Mouse (Mus musculus) embryonic facial prominence, embryonic 12.5 days (tissue): ENCODE measurements at regions not wholly inside any gene's neighbourhood (a gene's known extent, or its start where the extent isn't known, plus 50 kb on each side); places are given as distances from the start of the nearest gene placed in this dataset.

Experiments used
- ATAC-seq: fragments of 200-750 bp; cut with Nextera tagmentation; 2 replicates; pipeline ENCODE4 v1.8.0; 2017; ENCODE audit not compliant: insufficient number of reproducible peaks, insufficient read depth, low FRiP score, low TSS enrichment
- H3K27ac ChIP-seq: fragments of 300-500 bp; sonication (generic); 2 replicates; pipeline ENCODE4 v1.5.1; 2016; ENCODE audit warnings: mild to moderate bottlenecking
- H3K27me3 ChIP-seq: fragments of 300-500 bp; sonication (generic); 2 replicates; pipeline ENCODE4 v1.6.1; 2016; ENCODE audit warnings: mild to moderate bottlenecking, moderate library complexity
- H3K36me3 ChIP-seq: fragments of 300-500 bp; sonication (generic); 2 replicates; pipeline ENCODE4 v1.6.1; 2016; ENCODE audit warnings: mild to moderate bottlenecking
- H3K4me1 ChIP-seq: fragments of 300-500 bp; sonication (generic); 2 replicates; pipeline ENCODE4 v1.6.1; 2016
- H3K4me2 ChIP-seq: fragments of 300-500 bp; sonication (generic); replicated peaks from 2 replicates; pipeline ENCODE4 v1.6.1; 2016; ENCODE audit warnings: mild to moderate bottlenecking, moderate library complexity
- H3K4me3 ChIP-seq: fragments of 300-500 bp; sonication (generic); 2 replicates; pipeline ENCODE4 v1.5.1; 2016; ENCODE audit warnings: mild to moderate bottlenecking
- H3K9ac ChIP-seq: fragments of 300-500 bp; sonication (generic); 2 replicates; pipeline ENCODE4 v1.6.1; 2016; ENCODE audit warnings: mild to moderate bottlenecking, moderate library complexity
- H3K9me3 ChIP-seq: fragments of 300-500 bp; sonication (generic); 2 replicates; pipeline ENCODE4 v1.6.1; 2016; ENCODE audit warnings: mild to moderate bottlenecking, moderate library complexity
- WGBS: fragments of 180-500 bp; shearing (Covaris S2); methylation state at CpG from one replicate; pipeline ENCODE4 v1.1.7; 2016; 5-methylcytosine and 5-hydroxymethylcytosine counted together

DNA sequence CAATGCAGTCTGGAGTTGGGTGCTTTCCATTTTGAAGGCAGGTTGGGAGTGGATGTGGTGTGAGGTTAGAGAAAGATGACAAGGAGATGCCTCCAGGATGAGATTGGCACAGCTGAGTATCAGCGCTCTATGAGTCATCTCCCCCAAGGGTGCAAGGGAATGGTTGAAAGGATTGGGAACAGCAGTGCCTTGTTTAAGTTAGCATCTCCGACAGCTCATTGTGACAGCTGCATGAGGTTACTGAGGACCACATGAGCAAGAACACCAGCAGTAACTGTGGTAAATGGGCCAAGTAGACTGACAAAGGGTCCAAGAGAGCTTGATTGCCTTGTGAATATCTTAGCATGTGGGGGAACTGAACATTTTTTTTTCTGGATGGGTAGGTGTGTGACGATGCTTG lies 857.2 kb upstream of the Lrrc6 start:
- Histone ChIP-seq H3K9me3 (no peaks in the 10 kb centered on the region), H3K4me2 (no peak overlapping the region), H3K4me1 (peaks cover 10% of the 10 kb centered on the region), H3K36me3 (no peaks in the 10 kb centered on the region), H3K27me3 (no peaks in the 10 kb centered on the region), H3K4me3 (no peak overlapping the region), H3K27ac (no peak overlapping the region), H3K9ac (no peak overlapping the region)
- ATAC-seq, result no peak
- WGBS, result 89% methylated on average over 3 of the region's 3 CpGs

DNA sequence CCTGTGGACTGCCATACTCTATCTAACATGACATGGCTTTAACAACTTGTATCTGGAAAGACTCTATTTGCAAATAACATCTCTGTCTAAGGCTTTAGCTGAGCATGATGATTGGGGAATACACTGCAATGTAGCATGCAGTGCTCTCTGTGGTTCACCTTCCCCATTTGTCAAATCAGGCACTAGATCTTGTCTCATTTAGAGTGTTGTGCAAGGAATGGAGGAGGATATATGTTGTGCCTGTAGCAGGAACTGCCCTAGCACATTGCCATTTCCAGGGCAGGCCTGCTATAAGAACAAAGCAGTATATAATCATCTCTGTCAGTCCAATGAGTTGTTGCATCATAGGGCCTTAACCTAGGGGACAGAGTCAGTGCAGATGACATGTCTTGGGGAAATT lies 854.6 kb upstream of the Lrrc6 start:
- Histone ChIP-seq H3K36me3 (no peaks in the 10 kb centered on the region), H3K9ac (no peak overlapping the region), H3K27me3 (no peaks in the 10 kb centered on the region), H3K9me3 (no peaks in the 10 kb centered on the region), H3K27ac (no peak overlapping the region), H3K4me3 (no peak overlapping the region), H3K4me1 (no peaks in the 10 kb centered on the region), H3K4me2 (no peak overlapping the region)
- no peak for ATAC-seq

DNA sequence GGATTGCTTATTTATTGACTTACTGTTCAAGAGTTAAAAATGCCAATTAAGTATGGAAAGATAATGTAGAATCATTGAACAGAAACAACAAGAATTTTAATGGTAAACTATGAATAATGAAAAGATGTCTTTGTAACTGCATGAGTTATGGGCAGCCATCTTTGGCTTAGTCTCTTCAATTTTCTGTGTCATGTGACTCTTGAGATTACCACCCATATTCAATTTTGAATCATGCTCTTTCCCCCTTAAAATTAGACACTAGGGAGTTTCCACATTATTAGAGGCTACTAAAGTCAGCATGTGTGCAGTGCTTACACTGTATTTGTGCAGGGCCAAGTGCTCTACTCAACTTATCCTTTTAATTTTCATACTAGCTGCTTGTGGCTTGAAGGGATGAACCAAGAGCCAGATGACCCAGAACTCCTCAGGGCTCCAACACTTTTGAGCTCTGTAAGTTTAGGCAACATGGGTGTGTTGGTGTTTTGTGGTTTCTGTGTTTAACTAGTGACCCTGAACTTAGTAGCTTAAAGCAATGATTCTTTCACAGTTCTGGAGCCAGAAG lies 854.0 kb upstream of the Lrrc6 start:
- Histone ChIP-seq H3K4me1 (no peaks in the 10 kb centered on the region), H3K9me3 (no peaks in the 10 kb centered on the region), H3K9ac (no peak overlapping the region), H3K4me3 (no peak overlapping the region), H3K36me3 (no peaks in the 10 kb centered on the region), H3K27me3 (no peaks in the 10 kb centered on the region), H3K27ac (no peak overlapping the region), H3K4me2 (no peak overlapping the region)
- ATAC-seq, result no peak

DNA sequence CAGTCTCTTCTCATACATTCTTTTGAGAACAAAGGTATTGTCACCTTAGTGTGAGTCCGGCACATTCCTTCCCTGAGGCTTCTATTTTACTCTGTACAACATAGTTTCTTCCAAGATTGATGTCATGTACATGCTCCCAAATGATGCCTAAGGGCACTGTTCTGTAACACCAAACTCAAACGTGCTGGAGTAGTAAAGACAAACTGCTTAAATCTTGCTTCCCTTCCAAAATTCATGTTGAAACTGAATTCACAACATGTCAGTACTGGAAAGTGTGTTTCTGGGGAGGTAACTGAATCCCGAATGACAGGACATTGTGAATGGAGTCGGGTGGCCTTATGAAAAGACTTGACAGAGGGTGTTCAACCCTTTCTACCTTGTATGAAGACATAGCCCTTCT lies 848.8 kb upstream of the Lrrc6 start:
- 81% methylated on average over 4 of the region's 4 CpGs for WGBS

DNA sequence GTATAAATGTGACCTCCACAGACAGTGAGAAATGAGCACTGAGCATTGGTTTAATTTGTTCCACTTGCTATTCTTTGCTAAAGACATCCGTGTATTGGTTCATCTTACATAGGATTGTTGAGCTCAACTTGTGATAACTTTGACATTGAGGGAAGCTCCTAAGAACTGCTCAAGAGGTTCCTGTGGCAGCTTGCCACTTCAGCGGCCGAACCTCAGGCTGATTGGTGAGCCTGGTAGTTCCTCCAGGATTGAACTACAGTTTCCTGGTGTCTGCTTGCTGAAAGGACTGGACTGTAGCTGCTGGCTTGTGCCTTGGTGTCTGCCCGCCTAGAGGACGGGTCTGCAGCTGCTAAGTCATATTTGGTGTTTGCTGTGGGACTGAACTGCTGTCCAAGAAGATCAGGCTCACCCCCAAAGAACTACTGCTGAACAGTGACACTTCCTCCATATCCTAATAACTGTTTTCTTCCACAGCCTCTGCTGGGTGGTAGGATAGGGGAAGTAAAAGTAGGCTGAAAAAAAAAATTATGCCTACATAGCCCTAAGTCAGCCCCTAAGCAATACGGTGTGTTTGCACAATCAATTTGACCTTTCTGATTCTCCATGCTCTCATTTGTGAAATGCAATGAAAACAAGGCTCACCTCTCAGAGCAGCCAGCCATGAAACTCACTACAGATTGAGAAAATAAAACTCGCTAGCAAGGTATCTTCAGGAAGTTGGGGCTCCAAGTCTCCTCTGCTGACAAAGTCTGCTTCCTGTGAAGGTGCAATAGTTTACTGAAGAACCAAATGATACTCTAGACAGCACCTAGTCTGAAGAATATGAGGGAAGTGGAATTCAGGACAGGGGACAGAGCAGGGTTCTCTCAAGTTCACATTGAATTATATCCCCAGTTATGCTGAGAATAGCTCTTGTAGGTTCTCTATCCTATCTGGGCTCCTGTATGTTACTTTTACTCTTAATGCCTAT lies 844.8 kb upstream of the Lrrc6 start:
- no peak overlapping the region for H3K27ac ChIP-seq
- 74% methylated on average over 7 of the region's 7 CpGs for WGBS
- no peak overlapping the region for H3K4me2 ChIP-seq
- H3K27me3 ChIP-seq, result no peaks in the 10 kb centered on the region
- H3K4me3 ChIP-seq, result no peak overlapping the region
- H3K9ac ChIP-seq, result no peak overlapping the region
- H3K36me3 ChIP-seq, result no peaks in the 10 kb centered on the region
- no peaks in the 10 kb centered on the region for H3K9me3 ChIP-seq
- H3K4me1 ChIP-seq, result no peaks in the 10 kb centered on the region
- no peak for ATAC-seq

More for the DNA sequence above, 848.8 kb upstream of the Lrrc6 start:
- H3K27me3 ChIP-seq, result no peaks in the 10 kb centered on the region
- H3K4me2 ChIP-seq, result no peak overlapping the region
- H3K36me3 ChIP-seq, result no peaks in the 10 kb centered on the region
- no peak overlapping the region for H3K9ac ChIP-seq
- no peaks in the 10 kb centered on the region for H3K9me3 ChIP-seq
- H3K27ac ChIP-seq, result no peak overlapping the region
- H3K4me3 ChIP-seq, result no peak overlapping the region
- ATAC-seq, result no peak
- H3K4me1 ChIP-seq, result no peaks in the 10 kb centered on the region

DNA sequence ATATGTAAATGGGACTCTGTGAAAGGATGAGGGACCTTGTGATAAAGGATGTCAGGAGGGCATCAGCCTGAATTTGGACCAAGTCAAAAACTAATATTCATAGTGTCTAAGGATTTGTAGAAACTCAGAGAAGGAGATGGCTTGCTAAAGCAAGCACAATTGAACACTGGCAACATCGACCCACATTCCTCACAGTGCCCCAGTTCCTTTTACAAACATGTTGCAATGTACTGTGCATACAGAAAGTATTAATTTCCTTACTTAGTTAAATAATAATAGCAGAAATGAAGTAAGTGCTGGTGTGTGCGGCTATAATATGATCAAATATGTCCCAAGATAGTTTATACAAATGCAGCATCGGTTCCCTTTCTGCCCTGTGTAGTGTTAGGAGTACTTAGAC lies 841.3 kb upstream of the Lrrc6 start:
- no peak for ATAC-seq
- 87% methylated on average over 3 of the region's 3 CpGs for WGBS
- no peak overlapping the region for H3K4me3 ChIP-seq
- H3K9me3 ChIP-seq, result no peaks in the 10 kb centered on the region
- no peak overlapping the region for H3K9ac ChIP-seq
- no peak overlapping the region for H3K27ac ChIP-seq
- no peaks in the 10 kb centered on the region for H3K4me1 ChIP-seq
- H3K4me2 ChIP-seq, result no peak overlapping the region
- H3K36me3 ChIP-seq, result no peaks in the 10 kb centered on the region
- H3K27me3 ChIP-seq, result no peaks in the 10 kb centered on the region

DNA sequence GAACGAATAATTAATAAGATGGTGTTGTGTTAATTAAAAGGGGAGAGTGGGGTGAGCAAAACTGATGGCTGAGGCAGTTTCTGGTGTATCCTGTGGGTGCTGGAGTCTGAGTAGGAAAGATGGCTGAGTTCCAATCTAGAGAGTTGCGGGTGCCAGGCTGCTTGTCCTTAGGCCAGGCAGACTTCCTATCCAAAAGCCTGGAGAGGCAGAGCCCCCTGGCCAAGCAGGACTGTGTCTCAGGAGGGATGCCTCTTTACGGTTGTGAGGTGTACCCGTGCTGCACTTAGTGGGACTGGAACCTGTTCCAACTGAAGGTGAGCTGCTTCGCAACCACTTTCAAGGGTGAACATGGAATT lies 836.3 kb upstream of the Lrrc6 start:
- no peaks in the 10 kb centered on the region for H3K27me3 ChIP-seq
- H3K9me3 ChIP-seq, result no peaks in the 10 kb centered on the region
- no peak overlapping the region for H3K4me2 ChIP-seq
- no peaks in the 10 kb centered on the region for H3K4me1 ChIP-seq
- 95% methylated on average over 5 of the region's 5 CpGs for WGBS
- no peak overlapping the region for H3K4me3 ChIP-seq
- no peak for ATAC-seq
- H3K27ac ChIP-seq, result no peak overlapping the region
- H3K36me3 ChIP-seq, result no peaks in the 10 kb centered on the region
- H3K9ac ChIP-seq, result no peak overlapping the region

DNA sequence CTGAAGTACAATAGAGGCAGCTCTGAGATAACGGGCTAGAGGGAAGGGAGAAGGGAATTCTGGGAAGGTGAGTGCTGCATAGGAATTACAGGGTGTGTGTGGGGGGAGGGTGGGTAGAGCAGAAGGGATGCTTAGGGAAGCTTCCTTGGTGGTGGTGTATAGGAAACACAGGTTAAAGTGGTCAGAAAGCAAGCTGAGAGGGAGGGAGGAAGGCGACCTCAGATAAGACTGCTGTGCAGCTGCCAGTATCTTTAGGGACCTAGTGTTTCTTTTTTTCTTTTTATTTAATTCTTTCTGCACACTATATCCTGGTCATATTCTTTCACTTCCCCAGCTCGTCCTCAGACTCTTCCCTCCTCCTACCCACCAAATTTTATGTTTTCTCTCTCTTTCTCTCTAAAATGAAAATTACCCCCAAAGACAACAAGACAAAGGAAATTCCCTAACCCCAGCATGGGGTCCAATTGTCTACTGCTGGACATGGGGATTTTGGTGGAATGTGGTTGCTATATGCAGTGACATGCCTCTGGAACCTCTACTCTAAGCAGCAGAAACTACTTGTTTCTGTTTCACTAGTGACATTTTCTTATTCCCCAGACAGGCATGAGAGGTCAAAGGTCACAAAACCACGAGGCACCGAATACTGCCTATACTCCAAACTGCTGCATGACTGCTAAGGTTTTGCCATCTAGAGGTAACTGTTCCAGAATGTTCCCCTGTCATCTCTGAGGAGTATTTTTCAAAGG lies 835.8 kb upstream of the Lrrc6 start:
- Histone ChIP-seq H3K4me1 (no peaks in the 10 kb centered on the region), H3K9ac (no peak overlapping the region), H3K36me3 (no peaks in the 10 kb centered on the region), H3K9me3 (no peaks in the 10 kb centered on the region), H3K4me3 (no peak overlapping the region), H3K27ac (no peak overlapping the region), H3K27me3 (no peaks in the 10 kb centered on the region), H3K4me2 (no peak overlapping the region)
- ATAC-seq, result no peak
- WGBS, result 45% methylated on average over 5 of the region's 5 CpGs

DNA sequence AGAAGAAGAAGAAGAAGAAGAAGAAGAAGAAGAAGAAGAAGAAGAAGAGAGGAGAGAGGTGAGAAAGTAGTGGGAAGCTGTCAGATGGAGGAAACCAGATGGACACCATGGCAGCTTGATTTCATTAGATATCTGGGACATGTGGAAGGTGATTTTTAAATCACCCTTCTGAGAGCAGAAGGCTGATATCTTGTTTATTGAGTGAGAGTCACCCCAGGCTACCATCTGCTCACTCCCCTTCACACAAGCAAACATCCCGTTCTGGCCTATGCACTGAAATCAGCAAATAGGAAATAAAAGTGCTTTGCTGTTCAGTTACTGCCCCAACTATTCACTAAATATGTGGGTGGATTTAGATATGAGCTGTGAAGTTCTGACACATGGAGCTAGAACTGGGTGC lies 831.8 kb upstream of the Lrrc6 start:
- no peak overlapping the region for H3K4me3 ChIP-seq
- ATAC-seq, result no peak
- H3K4me1 ChIP-seq, result no peaks in the 10 kb centered on the region
- no peak overlapping the region for H3K9ac ChIP-seq
- no peaks in the 10 kb centered on the region for H3K27me3 ChIP-seq
- H3K36me3 ChIP-seq, result no peaks in the 10 kb centered on the region
- WGBS, result 83% methylated on average over 1 of the region's 1 CpGs
- no peak overlapping the region for H3K4me2 ChIP-seq
- no peaks in the 10 kb centered on the region for H3K9me3 ChIP-seq
- H3K27ac ChIP-seq, result no peak overlapping the region

DNA sequence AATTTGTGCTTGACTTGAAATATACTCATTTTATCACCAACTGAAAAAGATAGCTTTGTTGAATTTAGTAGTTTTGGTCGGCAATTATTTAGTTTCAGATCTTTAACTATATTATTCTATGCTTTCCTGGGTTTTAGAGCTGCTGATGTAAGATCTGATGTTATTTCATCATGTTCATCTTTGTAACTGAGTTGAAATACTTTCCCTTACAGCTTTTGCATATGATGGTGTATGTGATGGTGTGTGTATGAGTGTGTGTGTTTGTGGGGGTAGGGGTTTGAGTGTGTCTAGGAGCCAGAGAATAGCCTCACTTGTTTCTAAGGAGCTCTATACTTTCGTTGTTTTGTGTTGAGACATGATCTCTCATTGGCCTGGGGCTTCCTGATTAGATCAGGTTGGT lies 819.6 kb upstream of the Lrrc6 start:
- Histone ChIP-seq H3K9ac (no peak overlapping the region), H3K4me3 (no peak overlapping the region), H3K36me3 (no peaks in the 10 kb centered on the region), H3K4me2 (no peak overlapping the region), H3K27ac (no peak overlapping the region), H3K9me3 (no peaks in the 10 kb centered on the region), H3K4me1 (no peaks in the 10 kb centered on the region), H3K27me3 (no peaks in the 10 kb centered on the region)
- 81% methylated on average over 2 of the region's 2 CpGs for WGBS
- no peak for ATAC-seq

DNA sequence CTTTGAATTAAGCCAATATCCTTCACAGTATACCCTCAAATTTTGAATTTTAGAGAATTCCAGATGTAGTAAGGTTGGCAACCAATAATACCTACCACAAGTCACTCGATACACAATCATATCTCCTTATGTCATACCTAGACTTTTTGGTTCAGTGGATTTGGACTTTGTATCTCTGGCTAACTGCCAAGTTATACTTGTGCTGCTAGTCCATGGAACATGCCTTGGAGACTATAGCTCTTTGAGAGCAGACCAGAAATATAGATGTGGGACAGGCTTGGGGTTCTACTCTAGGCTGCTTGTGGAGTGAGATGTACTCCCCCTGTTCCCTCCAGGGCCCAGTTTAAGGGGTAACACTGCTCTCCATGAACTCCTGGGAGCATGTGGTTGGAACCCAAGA lies 814.5 kb upstream of the Lrrc6 start:
- Histone ChIP-seq H3K4me1 (no peaks in the 10 kb centered on the region), H3K9me3 (no peaks in the 10 kb centered on the region), H3K4me3 (no peak overlapping the region), H3K27ac (no peak overlapping the region), H3K9ac (no peak overlapping the region), H3K4me2 (no peak overlapping the region), H3K36me3 (no peaks in the 10 kb centered on the region), H3K27me3 (no peaks in the 10 kb centered on the region)
- WGBS, result 98% methylated on average over 1 of the region's 1 CpGs
- ATAC-seq, result no peak

DNA sequence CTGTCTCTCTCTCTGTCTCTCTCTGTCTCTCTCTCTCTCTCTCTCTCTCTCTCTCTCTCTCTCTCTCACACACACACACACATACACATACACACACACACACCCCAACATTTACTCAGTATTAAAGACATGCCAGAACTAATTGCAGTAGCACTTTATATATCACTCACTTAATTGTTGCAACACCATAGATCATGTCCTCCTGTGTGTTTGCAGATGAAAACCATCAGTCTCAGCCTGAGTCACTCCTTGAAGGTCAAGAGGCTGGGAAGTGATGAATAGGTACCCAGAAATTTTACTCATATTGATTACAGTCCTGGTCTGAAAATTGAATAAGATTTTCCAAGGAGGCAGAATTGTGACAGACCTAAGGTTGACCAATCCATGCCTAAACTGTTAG lies 812.9 kb upstream of the Lrrc6 start:
- Histone ChIP-seq H3K27me3 (no peaks in the 10 kb centered on the region), H3K9me3 (no peaks in the 10 kb centered on the region), H3K4me3 (no peak overlapping the region), H3K36me3 (no peaks in the 10 kb centered on the region), H3K27ac (no peak overlapping the region), H3K4me2 (no peak overlapping the region), H3K9ac (no peak overlapping the region), H3K4me1 (no peaks in the 10 kb centered on the region)
- ATAC-seq, result no peak
